Mouse (Mus musculus): ENCODE measurements around the gene Ptprf.
A peak's percentile ranks its signal among the peaks of the same experiment; 100 is the strongest.

Ptprf gene

GRCm38 (mm10) chr4:118216726-118217595 is 74.2 kb downstream of the Ptprf start:
- peak in 1 of 2 experiments; percentile 51 for DNase-seq (ENCODE audit: low spot score in 2 of 2)

GRCm38 (mm10) chr4:118214891-118215290 is 76.3 kb downstream of the Ptprf start:
- DNase-seq (ENCODE audit: low spot score in 2 of 2): no peak

- DNase-seq (ENCODE audit: low spot score in 2 of 2): no peak
Observed at GRCm38 (mm10) chr4:118206918-118207640, 84.1 kb downstream of the Ptprf start.

- no peak for DNase-seq (ENCODE audit: low spot score in 2 of 2)
Observed at GRCm38 (mm10) chr4:118205906-118206305, 85.3 kb downstream of the Ptprf start.

GRCm38 (mm10) chr4:118199093-118199492 is 92.1 kb downstream of the Ptprf start:
- DNase-seq (ENCODE audit: low spot score in 2 of 2): no peak

- no peak for DNase-seq (ENCODE audit: low spot score in 2 of 2)
Observed at GRCm38 (mm10) chr4:118198606-118199005, 92.6 kb downstream of the Ptprf start.

- no peak for DNase-seq (ENCODE audit: low spot score in 2 of 2)
Observed at GRCm38 (mm10) chr4:118196185-118196584, 95.0 kb downstream of the Ptprf start.

GRCm38 (mm10) chr4:118180301-118181080 is 110.7 kb downstream of the Ptprf start:
- no peak for DNase-seq (ENCODE audit: low spot score in 2 of 2)

- DNase-seq (ENCODE audit: low spot score in 2 of 2): peak; percentile 92 to 97
Observed at GRCm38 (mm10) chr4:118179467-118180300, 111.5 kb downstream of the Ptprf start, which contains the start of gene Kdm4a. TSS of gene Kdm4a (minus strand) at chr4:118180043.

- no peak for DNase-seq (ENCODE audit: low spot score in 2 of 2)
Observed at GRCm38 (mm10) chr4:118178952-118179466, 112.2 kb downstream of the Ptprf start.

GRCm38 (mm10) chr4:118172461-118172860 is 118.7 kb downstream of the Ptprf start:
- no peak for DNase-seq (ENCODE audit: low spot score in 2 of 2)

GRCm38 (mm10) chr4:118171006-118171405 is 120.2 kb downstream of the Ptprf start:
- no peak for DNase-seq (ENCODE audit: low spot score in 2 of 2)

GRCm38 (mm10) chr4:118162123-118162522 is 129.1 kb downstream of the Ptprf start:
- no peak for DNase-seq (ENCODE audit: low spot score in 2 of 2)
